Comparison of ENCODE assay signal across 27 mouse cellular contexts in the genomic region with DNA sequence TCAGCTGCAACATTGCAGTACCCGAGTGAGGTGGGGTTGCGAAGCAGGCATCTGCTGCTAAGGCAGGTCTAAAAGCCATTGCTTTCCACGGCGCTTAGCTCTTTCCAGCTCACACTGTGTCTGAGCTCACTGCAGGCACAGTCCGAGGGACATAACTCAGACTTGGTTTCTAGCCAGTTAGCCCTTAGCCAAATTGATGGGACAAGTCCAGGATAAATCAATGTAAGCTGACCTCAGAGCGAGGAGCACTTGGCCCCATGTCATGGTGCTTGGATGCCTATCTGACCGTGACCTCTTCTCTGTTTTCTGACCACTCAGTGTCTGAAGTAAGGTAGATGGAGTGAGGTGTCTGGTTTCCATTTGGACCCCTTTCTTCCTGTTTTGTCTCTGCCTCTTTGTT. TPM values are rescaled to one million over a fixed set of nuclear protein-coding genes. Genes with fewer than 3 reads are reported as not detected.
DNase-seq lines count a peak whose midpoint lies in the region; ATAC-seq and TF ChIP-seq lines count a peak whose summit lies in the region.
"Had no signal": no experiment of that assay in that cellular context is flagged by ENCODE, and none has a peak within 500 bp of the region (broad histone marks: within the 10 kb centered on the region; RNA-seq: fewer than 3 reads in every experiment).

No protein-coding gene starts in this region.

- H3K36me3 ChIP-seq in forebrain, embryonic 13.5 days (ENCODE audit: poor library complexity, severe bottlenecking): peaks cover 100% of the 10 kb centered on the region
- H3K36me3 ChIP-seq in forebrain, embryonic 16.5 days (ENCODE audit: control insufficient read depth, insufficient read depth): peaks cover 59% of the 10 kb centered on the region
- H3K36me3 ChIP-seq in hindbrain, embryonic 13.5 days: peaks cover 98% of the 10 kb centered on the region
- H3K36me3 ChIP-seq in hindbrain, embryonic 10.5 days: peaks cover 100% of the 10 kb centered on the region
- peaks cover 17% of the 10 kb centered on the region for H3K36me3 ChIP-seq in liver, adult 2 months (ENCODE audit: control insufficient read depth, insufficient read depth, low read length)

- H3K4me2 ChIP-seq in forebrain, embryonic 13.5 days: no peak overlapping the region
- no peak overlapping the region for H3K4me2 ChIP-seq in forebrain, embryonic 16.5 days (ENCODE audit: low read length)
- H3K4me2 ChIP-seq in hindbrain, embryonic 13.5 days: no peak overlapping the region
- H3K4me2 ChIP-seq: heart, embryonic 13.5 days; liver, embryonic 12.5 days; midbrain, embryonic 12.5 days; neural tube, embryonic 15.5 days; stomach, embryonic 15.5 days had no signal

- 90% methylated on average over 7 of the region's 7 CpGs for WGBS in forebrain, embryonic 13.5 days
- WGBS in forebrain, embryonic 16.5 days: 90% methylated on average over 7 of the region's 7 CpGs
- WGBS in hindbrain, embryonic 13.5 days: 81% methylated on average over 7 of the region's 7 CpGs
- WGBS in hindbrain, embryonic 10.5 days: 89% methylated on average over 7 of the region's 7 CpGs
- 23% methylated on average over 7 of the region's 7 CpGs for WGBS in liver, adult 2 months

- H3K27me3 ChIP-seq in forebrain, embryonic 13.5 days: no peaks in the 10 kb centered on the region
- no peaks in the 10 kb centered on the region for H3K27me3 ChIP-seq in forebrain, embryonic 16.5 days (replicated peaks; ENCODE audit: control insufficient read depth, insufficient read depth, low read length)
- no peaks in the 10 kb centered on the region for H3K27me3 ChIP-seq in hindbrain, embryonic 13.5 days
- H3K27me3 ChIP-seq in hindbrain, embryonic 10.5 days (ENCODE audit: insufficient read depth, poor library complexity, severe bottlenecking): no peaks in the 10 kb centered on the region
- no peaks in the 10 kb centered on the region for H3K27me3 ChIP-seq in liver, adult 2 months (ENCODE audit: control insufficient read depth, insufficient read depth, low read length)
- H3K27me3 ChIP-seq: heart, embryonic 13.5 days; liver, embryonic 12.5 days; midbrain, embryonic 12.5 days; neural tube, embryonic 15.5 days; stomach, embryonic 15.5 days had no signal

- H3K9ac ChIP-seq in forebrain, embryonic 13.5 days: peak overlapping the region; percentile 8; the same call in 1 of the 2 replicates
- no peak overlapping the region for H3K9ac ChIP-seq in forebrain, embryonic 16.5 days (replicated peaks; ENCODE audit: low read depth, low read length)
- no peak overlapping the region for H3K9ac ChIP-seq in hindbrain, embryonic 13.5 days
- no peak overlapping the region for H3K9ac ChIP-seq in liver, adult 2 months (ENCODE audit: low read depth, low read length)
- H3K9ac ChIP-seq: heart, embryonic 13.5 days; liver, embryonic 12.5 days; midbrain, embryonic 12.5 days; neural tube, embryonic 15.5 days; stomach, embryonic 15.5 days had no signal

- TF ChIP-seq POLR2A in liver, adult 2 months (IDR thresholded peaks at IDR 0.05; ENCODE audit: extremely low read depth, insufficient read depth, low read length): no peak

- no peak for TF ChIP-seq CTCF in liver, adult 2 months (IDR thresholded peaks at IDR 0.05; ENCODE audit: low read depth, low read length)

- no peak for DNase-seq in hindbrain, embryonic 10.5 days (ENCODE audit: low spot score)
- peak; percentile 98 for DNase-seq in liver, adult 2 months (ENCODE audit: extremely low read depth, low read depth, low spot score)
- DNase-seq in liver: no peak
- peak; percentile 54 for DNase-seq in Muller cell, postnatal 12 days (ENCODE audit: inconsistent ontology term)
- no peak for DNase-seq in lung, postnatal 10 days
- DNase-seq: adrenal gland, postnatal 25 days; cerebellum, adult 9-10 months; gastrocnemius, postnatal 25 days; heart, adult 2 months; kidney, adult 8-10 months; lung, adult 2 months; right cerebral cortex, adult 18-20 months; thymus, adult 2 months; thymus, postnatal 4 days had no signal

- H3K9me3 ChIP-seq in forebrain, embryonic 13.5 days (replicated peaks): no peaks in the 10 kb centered on the region
- H3K9me3 ChIP-seq in forebrain, embryonic 16.5 days (ENCODE audit: control insufficient read depth, low read length): no peaks in the 10 kb centered on the region
- no peaks in the 10 kb centered on the region for H3K9me3 ChIP-seq in hindbrain, embryonic 13.5 days
- no peaks in the 10 kb centered on the region for H3K9me3 ChIP-seq in hindbrain, embryonic 10.5 days
- H3K9me3 ChIP-seq: forebrain, embryonic 10.5 days; heart, embryonic 13.5 days; limb, embryonic 10.5 days; liver, embryonic 12.5 days; midbrain, embryonic 12.5 days; neural tube, embryonic 15.5 days; stomach, embryonic 15.5 days had no signal

- no peak for ATAC-seq in forebrain, embryonic 13.5 days
- ATAC-seq in forebrain, embryonic 16.5 days: no peak
- ATAC-seq in hindbrain, embryonic 13.5 days (ENCODE audit: low FRiP score): no peak
- ATAC-seq: liver, embryonic 12.5 days had no signal

- 0 out of 2 replicates have a peak, but pooled peaks cover 3% of the 10 kb centered on the region for H3K4me1 ChIP-seq in forebrain, embryonic 13.5 days
- no peaks in the 10 kb centered on the region; the same call in 1 of the 2 replicates for H3K4me1 ChIP-seq in forebrain, embryonic 16.5 days (replicated peaks; ENCODE audit: control insufficient read depth, insufficient read depth, low read length)
- peaks cover 16% of the 10 kb centered on the region for H3K4me1 ChIP-seq in hindbrain, embryonic 13.5 days (replicated peaks)
- H3K4me1 ChIP-seq in hindbrain, embryonic 10.5 days (replicated peaks): peaks cover 9% of the 10 kb centered on the region; the same call in 1 of the 2 replicates
- H3K4me1 ChIP-seq in liver, adult 2 months (ENCODE audit: control insufficient read depth, insufficient read depth, low read length): peaks cover 33% of the 10 kb centered on the region
- H3K4me1 ChIP-seq: limb, embryonic 10.5 days; neural tube, embryonic 15.5 days; stomach, embryonic 15.5 days had no signal

- H3K79me2 ChIP-seq in liver, adult 2 months (ENCODE audit: control insufficient read depth, insufficient read depth, low read length): no peaks in the 10 kb centered on the region

- no peak overlapping the region for H3K27ac ChIP-seq in forebrain, embryonic 13.5 days
- H3K27ac ChIP-seq in forebrain, embryonic 16.5 days (ENCODE audit: low read length): no peak overlapping the region
- H3K27ac ChIP-seq in hindbrain, embryonic 13.5 days: 0 out of 2 replicates have a peak overlapping the region, but pooled peaks have one; percentile 8
- no peak overlapping the region for H3K27ac ChIP-seq in hindbrain, embryonic 10.5 days
- H3K27ac ChIP-seq in liver, adult 2 months (replicated peaks; ENCODE audit: insufficient read depth, low read depth, low read length): 0 out of 2 replicates have a peak overlapping the region, but pooled peaks have one; percentile 9
- H3K27ac ChIP-seq: forebrain, embryonic 10.5 days; heart, adult 2 months; heart, embryonic 13.5 days; limb, embryonic 10.5 days; liver, embryonic 12.5 days; midbrain, embryonic 12.5 days; stomach, embryonic 15.5 days had no signal

- no peak overlapping the region for H3K4me3 ChIP-seq in forebrain, embryonic 13.5 days
- H3K4me3 ChIP-seq in forebrain, embryonic 16.5 days (replicated peaks; ENCODE audit: low read length): no peak overlapping the region
- no peak overlapping the region for H3K4me3 ChIP-seq in hindbrain, embryonic 13.5 days
- no peak overlapping the region for H3K4me3 ChIP-seq in hindbrain, embryonic 10.5 days
- no peak overlapping the region for H3K4me3 ChIP-seq in liver, adult 2 months (ENCODE audit: insufficient read depth, low read depth, low read length)
- H3K4me3 ChIP-seq: forebrain, embryonic 10.5 days; heart, adult 2 months; heart, embryonic 13.5 days; limb, embryonic 10.5 days; liver, embryonic 12.5 days; midbrain, embryonic 12.5 days; neural tube, embryonic 15.5 days; stomach, embryonic 15.5 days had no signal

RNA-seq across cellular contexts. Expression of a gene that starts 10.4 kb away (rescaled TPM):
- polyA plus RNA-seq in forebrain, embryonic 13.5 days (2015; fragmentation: Nextera tagmentation; extraction: Ambion mirVana): 43.5 and 47.5 TPM in 2 replicates
- 43.5 and 46.0 TPM in 2 replicates for polyA plus RNA-seq in forebrain, embryonic 16.5 days (2015; fragmentation: Nextera tagmentation; extraction: Ambion mirVana)
- polyA plus RNA-seq in hindbrain, embryonic 13.5 days (2015; fragmentation: Nextera tagmentation; extraction: Ambion mirVana): 36.7 and 38.3 TPM in 2 replicates
- polyA plus RNA-seq in hindbrain, embryonic 10.5 days (2016; fragmentation: Nextera tagmentation; extraction: Ambion mirVana): 69.0 and 72.5 TPM in 2 replicates
- total RNA-seq in liver, adult 2 months (2014; rRNA removed): 8.3 and 14.2 TPM in 2 replicates
- 41.1 and 42.8 TPM in 2 replicates for polyA plus RNA-seq in liver, adult 2 months (2012; rRNA removed)

RNA-seq across cellular contexts. Expression of a gene that starts 11.1 kb away (rescaled TPM):
- polyA plus RNA-seq in forebrain, embryonic 13.5 days (2015; fragmentation: Nextera tagmentation; extraction: Ambion mirVana): 170 and 180 TPM in 2 replicates
- 149 and 193 TPM in 2 replicates for polyA plus RNA-seq in forebrain, embryonic 16.5 days (2015; fragmentation: Nextera tagmentation; extraction: Ambion mirVana)
- 179 and 182 TPM in 2 replicates for polyA plus RNA-seq in hindbrain, embryonic 13.5 days (2015; fragmentation: Nextera tagmentation; extraction: Ambion mirVana)
- polyA plus RNA-seq in hindbrain, embryonic 10.5 days (2016; fragmentation: Nextera tagmentation; extraction: Ambion mirVana): 173 and 180 TPM in 2 replicates
- total RNA-seq in liver, adult 2 months (2014; rRNA removed): 104 and 125 TPM in 2 replicates
- 201 and 204 TPM in 2 replicates for polyA plus RNA-seq in liver, adult 2 months (2012; rRNA removed)

RNA-seq across cellular contexts. Expression of a gene that starts 11.7 kb away (rescaled TPM):
- polyA plus RNA-seq in forebrain, embryonic 13.5 days (2015; fragmentation: Nextera tagmentation; extraction: Ambion mirVana): 139 and 143 TPM in 2 replicates
- 132 and 140 TPM in 2 replicates for polyA plus RNA-seq in forebrain, embryonic 16.5 days (2015; fragmentation: Nextera tagmentation; extraction: Ambion mirVana)
- polyA plus RNA-seq in hindbrain, embryonic 13.5 days (2015; fragmentation: Nextera tagmentation; extraction: Ambion mirVana): 154 and 163 TPM in 2 replicates
- 207 and 220 TPM in 2 replicates for polyA plus RNA-seq in hindbrain, embryonic 10.5 days (2016; fragmentation: Nextera tagmentation; extraction: Ambion mirVana)
- 90.0 and 110 TPM in 2 replicates for total RNA-seq in liver, adult 2 months (2014; rRNA removed)
- polyA plus RNA-seq in liver, adult 2 months (2012; rRNA removed): 155 and 176 TPM in 2 replicates

RNA-seq across cellular contexts. Expression of a gene that starts 15.9 kb away (rescaled TPM):
- not detected in 2 replicates for polyA plus RNA-seq in forebrain, embryonic 13.5 days (2015; fragmentation: Nextera tagmentation; extraction: Ambion mirVana)
- polyA plus RNA-seq in forebrain, embryonic 16.5 days (2015; fragmentation: Nextera tagmentation; extraction: Ambion mirVana): not detected in 2 replicates
- polyA plus RNA-seq in hindbrain, embryonic 13.5 days (2015; fragmentation: Nextera tagmentation; extraction: Ambion mirVana): not detected in 2 replicates
- polyA plus RNA-seq in hindbrain, embryonic 10.5 days (2016; fragmentation: Nextera tagmentation; extraction: Ambion mirVana): 2.1 and 2.9 TPM in 2 replicates
- total RNA-seq in liver, adult 2 months (2014; rRNA removed): 0.18 and 0.20 TPM in 2 replicates
- polyA plus RNA-seq in liver, adult 2 months (2012; rRNA removed): 0.32 and 0.46 TPM in 2 replicates
- total RNA-seq: adrenal gland, postnatal 25 days; gastrocnemius, postnatal 25 days; heart, adult 2 months; heart, postnatal 25 days; layer of hippocampus, postnatal 25 days; megakaryocyte, adult 5-6 weeks had no signal

RNA-seq across cellular contexts. Expression of a gene that starts 31.8 kb away (rescaled TPM):
- polyA plus RNA-seq in forebrain, embryonic 13.5 days (2015; fragmentation: Nextera tagmentation; extraction: Ambion mirVana): 51.5 and 52.6 TPM in 2 replicates
- polyA plus RNA-seq in forebrain, embryonic 16.5 days (2015; fragmentation: Nextera tagmentation; extraction: Ambion mirVana): 46.1 and 47.8 TPM in 2 replicates
- 38.9 and 40.0 TPM in 2 replicates for polyA plus RNA-seq in hindbrain, embryonic 13.5 days (2015; fragmentation: Nextera tagmentation; extraction: Ambion mirVana)
- polyA plus RNA-seq in hindbrain, embryonic 10.5 days (2016; fragmentation: Nextera tagmentation; extraction: Ambion mirVana): 30.7 and 31.0 TPM in 2 replicates
- under 0.01 TPM in 2 replicates for total RNA-seq in liver, adult 2 months (2014; rRNA removed)
- 0.02 and 0.04 TPM in 2 replicates for polyA plus RNA-seq in liver, adult 2 months (2012; rRNA removed)

Comparison
In these comparisons a context has a peak if more than half of its experiments do, and no peak if none do; other contexts are left out.
1. H3K27ac ChIP-seq: peak in hindbrain, embryonic 13.5 days (single experiment) and liver, adult 2 months (single experiment); none in forebrain, embryonic 13.5 days (single experiment), forebrain, embryonic 16.5 days (single experiment) and hindbrain, embryonic 10.5 days (single experiment).
2. DNase-seq: peak in liver, adult 2 months (single experiment) and Muller cell, postnatal 12 days (single experiment); none in hindbrain, embryonic 10.5 days (single experiment), liver (single experiment) and lung, postnatal 10 days (single experiment).